Mouse (Mus musculus) kidney, adult 10 weeks (tissue): ENCODE measurements around the gene Rbp2. TPM values are rescaled to one million over a fixed set of nuclear protein-coding genes. Genes with fewer than 3 reads are reported as not detected.

Experiments used
- polyA plus RNA-seq: library from polyadenylated mRNA; stranded (reverse); fragments of 350-450 nt; fragmentation: Illumina TruSeq; extraction: RNeasy Lipid Tissue Mini Kit (QIAGEN cat#74804); gene quantifications from one replicate; pipeline ENCODE4 v1.2.3, GENCODE M21; 2014; ENCODE audit warnings: low read depth, low replicate concordance

Gene Rbp2
- polyA plus RNA-seq: not detected

DNA sequence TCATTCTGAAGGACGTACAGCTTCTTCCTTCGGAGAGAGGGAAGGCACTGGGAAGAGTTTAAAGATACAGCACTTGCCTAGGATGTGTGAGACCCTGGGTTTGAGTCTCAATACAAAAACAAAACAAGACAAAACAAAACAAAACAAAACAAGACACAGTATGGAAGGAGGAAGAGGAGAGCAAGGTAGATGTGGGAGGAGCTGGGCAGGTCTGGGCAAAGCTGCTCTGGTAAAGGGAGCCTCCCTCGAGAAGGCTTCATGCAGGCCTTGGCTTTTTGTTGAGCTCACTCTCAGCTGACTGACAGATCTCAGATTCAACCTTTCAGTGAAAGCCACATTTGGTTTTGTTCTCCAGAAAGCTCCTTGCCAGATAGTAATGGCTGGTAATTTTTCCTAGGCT, at the start of gene Rbp2:
Gene Rbp2, plus strand, starts transcription at position 301 of the 400 bp plus-strand sequence.

Other genes with a start within 250 kb of the Rbp2 start
- gene Nmnat3, start 198.7 kb upstream of the Rbp2 start, polyA plus RNA-seq: 10.2 TPM
- gene Rbp1, start 63.2 kb upstream of the Rbp2 start, polyA plus RNA-seq: 0.36 TPM
- gene Copb2, start 77.6 kb downstream of the Rbp2 start, polyA plus RNA-seq: 242 TPM
- 93.0 TPM for gene Mrps22, start 115.5 kb downstream of the Rbp2 start, polyA plus RNA-seq